Mouse (Mus musculus): Measurements from ENCODE around the gene Noxa1. TPM values are rescaled to one million over a fixed set of nuclear protein-coding genes. Genes with fewer than 3 reads are reported as not detected.

Gene Noxa1
- polyA plus RNA-seq (2015; fragmentation: Nextera tagmentation; extraction: Ambion mirVana) = 0.09 TPM in 1 of 2 replicates, not detected in the other

DNA sequence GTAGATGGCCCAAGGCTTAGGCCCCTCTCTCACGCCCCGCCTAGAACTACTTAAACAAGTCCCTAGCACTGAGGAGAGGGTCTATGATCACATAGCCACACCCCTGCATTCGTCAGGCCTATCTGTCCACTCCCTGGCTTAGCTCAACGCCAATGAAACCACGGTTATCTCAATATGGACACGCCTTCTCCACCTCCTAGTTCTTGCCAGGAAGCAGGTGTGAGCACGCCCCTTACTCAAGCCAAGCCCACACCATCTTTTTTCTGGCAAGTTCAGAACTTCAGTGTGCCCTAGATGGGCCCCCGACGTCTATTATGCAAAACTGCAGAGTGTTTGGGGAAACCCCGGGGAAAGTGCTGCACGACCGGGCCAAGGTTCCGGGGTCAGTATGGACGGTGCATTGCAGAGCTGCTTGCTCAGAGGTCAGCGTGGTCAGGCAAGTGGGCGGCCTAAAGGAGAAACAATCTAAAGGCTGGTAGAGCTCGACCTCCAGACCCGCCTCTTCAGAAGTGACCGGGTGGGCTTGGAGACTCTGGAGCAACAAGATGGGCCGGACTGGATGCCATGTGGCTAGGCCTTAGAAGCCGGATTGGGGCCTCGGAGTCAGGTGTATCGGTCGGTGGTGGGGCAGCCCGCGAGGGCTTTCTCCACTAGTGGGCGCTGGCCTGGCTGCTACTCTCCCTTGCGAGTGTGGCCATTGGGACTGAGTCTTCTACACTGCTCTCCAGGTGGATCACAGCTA, at the start of gene Noxa1:
Gene Noxa1 (minus strand): TSS at position 41 of the 742 bp plus-strand sequence.
- Histone ChIP-seq H3K27me3 (replicated peaks) (peaks cover 61% of the 10 kb centered on the region), H3K4me3 (peak within 1 kb of the TSS; percentile 25), H3K9me3 (no peaks in the 10 kb centered on the region), H3K4me1 (peaks cover 4% of the 10 kb centered on the region; the same call in 1 of the 2 replicates), H3K4me2 (peak within 1 kb of the TSS; percentile 52), H3K9ac (no peak within 1 kb of the TSS), H3K36me3 (no peaks in the 10 kb centered on the region), H3K27ac (replicated peaks) (no peak within 1 kb of the TSS)
- 39% methylated on average over 28 of the region's 28 CpGs for WGBS
- no peak for ATAC-seq (ENCODE audit: extremely low read depth, insufficient number of reproducible peaks, low FRiP score, low TSS enrichment)

DNA sequence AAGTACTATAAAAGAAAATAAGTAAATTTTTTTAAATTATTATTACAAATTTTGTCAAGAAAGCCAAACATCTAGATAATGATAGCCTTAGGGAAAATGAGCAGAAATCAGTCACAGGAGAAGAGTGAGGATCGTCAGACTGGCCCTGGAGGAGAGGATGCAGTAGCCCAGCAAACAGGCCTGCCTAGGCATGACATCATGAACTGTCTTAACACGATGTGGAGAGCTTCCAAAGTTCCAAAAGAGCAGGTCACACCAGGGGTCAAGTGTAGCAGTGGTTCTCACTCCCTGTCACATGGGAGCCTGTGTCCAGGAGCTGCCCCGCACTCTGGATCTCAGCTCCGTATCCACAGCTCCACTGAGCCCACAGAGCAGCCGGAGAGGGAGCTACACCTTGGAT, 47.0 kb upstream of the Noxa1 start:
- Histone ChIP-seq H3K4me1 (peaks cover 4% of the 10 kb centered on the region), H3K9ac (no peak overlapping the region), H3K27me3 (replicated peaks) (no peaks in the 10 kb centered on the region), H3K27ac (replicated peaks) (no peak overlapping the region), H3K9me3 (no peaks in the 10 kb centered on the region), H3K4me2 (no peak overlapping the region), H3K4me3 (no peak overlapping the region), H3K36me3 (no peaks in the 10 kb centered on the region)
- WGBS = 72% methylated on average over 5 of the region's 5 CpGs
- ATAC-seq (ENCODE audit: extremely low read depth, insufficient number of reproducible peaks, low FRiP score, low TSS enrichment) = no peak

- H3K4me1 ChIP-seq = peaks cover 4% of the 10 kb centered on the region
- no peaks in the 10 kb centered on the region for H3K9me3 ChIP-seq
- H3K4me2 ChIP-seq = no peak overlapping the region
- ATAC-seq (ENCODE audit: extremely low read depth, insufficient number of reproducible peaks, low FRiP score, low TSS enrichment) = no peak
- no peaks in the 10 kb centered on the region for H3K36me3 ChIP-seq
- no peaks in the 10 kb centered on the region for H3K27me3 ChIP-seq (replicated peaks)
- H3K27ac ChIP-seq (replicated peaks) = no peak overlapping the region
- H3K9ac ChIP-seq = no peak overlapping the region
- H3K4me3 ChIP-seq = no peak overlapping the region
- 59% methylated on average over 4 of the region's 4 CpGs for WGBS
Observed at GRCm38 (mm10) chr2:25141185-25141584, 46.2 kb upstream of the Noxa1 start.

GRCm38 (mm10) chr2:25137832-25138231, 42.9 kb upstream of the Noxa1 start:
- Histone ChIP-seq H3K9me3 (no peaks in the 10 kb centered on the region), H3K36me3 (no peaks in the 10 kb centered on the region), H3K4me3 (no peak overlapping the region), H3K9ac (no peak overlapping the region), H3K4me2 (no peak overlapping the region), H3K4me1 (no peaks in the 10 kb centered on the region), H3K27me3 (replicated peaks) (no peaks in the 10 kb centered on the region), H3K27ac (replicated peaks) (no peak overlapping the region)
- 37% methylated on average over 6 of the region's 6 CpGs for WGBS
- ATAC-seq (ENCODE audit: extremely low read depth, insufficient number of reproducible peaks, low FRiP score, low TSS enrichment) = no peak

GRCm38 (mm10) chr2:25131601-25132000, 36.7 kb upstream of the Noxa1 start:
- 64% methylated on average over 9 of the region's 9 CpGs for WGBS

GRCm38 (mm10) chr2:25128072-25128471, 33.1 kb upstream of the Noxa1 start:
- peaks cover 42% of the 10 kb centered on the region for H3K4me1 ChIP-seq
- H3K27me3 ChIP-seq (replicated peaks) = no peaks in the 10 kb centered on the region
- no peaks in the 10 kb centered on the region for H3K36me3 ChIP-seq
- WGBS = 33% methylated on average over 11 of the region's 11 CpGs
- peak; percentile 45; the same call in 1 of the 2 replicates for ATAC-seq (ENCODE audit: extremely low read depth, insufficient number of reproducible peaks, low FRiP score, low TSS enrichment)
- H3K4me3 ChIP-seq = no peak overlapping the region
- H3K9me3 ChIP-seq = no peaks in the 10 kb centered on the region
- H3K9ac ChIP-seq = peak overlapping the region; percentile 71
- H3K27ac ChIP-seq (replicated peaks) = peak overlapping the region; percentile 94
- H3K4me2 ChIP-seq = peak overlapping the region; percentile 46

More at GRCm38 (mm10) chr2:25131601-25132000, 36.7 kb upstream of the Noxa1 start:
- no peak overlapping the region for H3K4me3 ChIP-seq
- H3K9ac ChIP-seq = no peak overlapping the region
- H3K27me3 ChIP-seq (replicated peaks) = no peaks in the 10 kb centered on the region
- no peak for ATAC-seq (ENCODE audit: extremely low read depth, insufficient number of reproducible peaks, low FRiP score, low TSS enrichment)
- H3K36me3 ChIP-seq = no peaks in the 10 kb centered on the region
- no peak overlapping the region for H3K27ac ChIP-seq (replicated peaks)
- no peaks in the 10 kb centered on the region for H3K9me3 ChIP-seq
- H3K4me2 ChIP-seq = no peak overlapping the region
- H3K4me1 ChIP-seq = peaks cover 32% of the 10 kb centered on the region

GRCm38 (mm10) chr2:25127206-25127605, 32.3 kb upstream of the Noxa1 start:
- no peaks in the 10 kb centered on the region for H3K36me3 ChIP-seq
- H3K27me3 ChIP-seq (replicated peaks) = no peaks in the 10 kb centered on the region
- peak overlapping the region; percentile 94 for H3K27ac ChIP-seq (replicated peaks)
- H3K9ac ChIP-seq = peak overlapping the region; percentile 71
- ATAC-seq (ENCODE audit: extremely low read depth, insufficient number of reproducible peaks, low FRiP score, low TSS enrichment) = peak; percentile 14; the same call in 1 of the 2 replicates
- H3K4me1 ChIP-seq = peaks cover 42% of the 10 kb centered on the region
- H3K9me3 ChIP-seq = no peaks in the 10 kb centered on the region
- WGBS = 40% methylated on average over 5 of the region's 5 CpGs
- H3K4me2 ChIP-seq = no peak overlapping the region
- no peak overlapping the region for H3K4me3 ChIP-seq

DNA sequence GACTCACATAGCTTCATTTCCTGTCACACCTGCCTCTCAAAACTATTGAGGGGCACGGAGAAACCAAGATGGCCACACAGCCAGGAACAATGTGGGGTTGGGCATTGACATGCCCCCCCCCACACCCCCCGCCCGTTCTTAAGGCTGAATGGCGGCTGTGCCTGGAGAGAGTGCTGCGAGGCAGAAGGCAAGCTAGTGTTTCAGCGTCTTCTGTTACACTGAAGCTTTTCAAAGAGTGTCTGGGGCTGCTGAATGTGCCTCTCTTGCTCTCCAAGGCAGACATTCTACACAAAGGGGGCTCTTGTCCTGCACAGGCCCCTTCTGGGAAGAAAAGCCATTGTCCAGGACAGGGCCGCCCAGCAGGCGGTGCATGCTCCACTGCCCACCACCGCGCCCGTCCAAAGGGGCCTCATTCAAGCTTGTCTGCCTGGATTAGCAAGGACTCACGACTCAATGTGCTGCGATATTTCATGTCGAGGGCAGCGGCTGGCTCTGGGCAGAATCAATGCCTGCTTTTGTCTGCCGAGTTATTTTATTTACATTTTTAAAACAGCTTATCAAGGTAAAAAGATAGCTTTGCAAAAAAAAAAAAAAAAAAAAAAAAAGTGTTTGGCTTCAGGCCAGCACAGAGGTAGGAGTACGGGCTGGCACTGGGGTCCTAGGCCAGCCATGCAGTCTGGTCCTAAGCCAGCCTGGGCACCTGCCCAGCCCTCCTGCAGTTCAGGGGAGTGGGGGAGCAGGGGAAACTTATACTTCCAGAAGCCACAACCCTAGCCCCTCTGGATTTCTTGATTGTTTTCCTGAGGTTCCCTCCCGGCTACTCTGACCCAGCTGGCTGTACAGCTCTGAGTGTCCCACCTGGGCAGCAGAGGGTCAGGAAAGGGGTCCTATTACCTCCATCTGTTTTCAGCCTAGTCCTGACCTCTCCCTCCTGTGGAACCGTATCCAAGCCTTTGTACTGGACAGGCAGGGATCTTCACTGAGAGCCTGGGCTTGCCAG, 31.4 kb upstream of the Noxa1 start:
- Histone ChIP-seq H3K27ac (replicated peaks) (peak overlapping the region; percentile 49), H3K9ac (0 out of 2 replicates have a peak overlapping the region, but pooled peaks have one; percentile 28)
- WGBS = 49% methylated on average over 19 of the region's 19 CpGs

DNA sequence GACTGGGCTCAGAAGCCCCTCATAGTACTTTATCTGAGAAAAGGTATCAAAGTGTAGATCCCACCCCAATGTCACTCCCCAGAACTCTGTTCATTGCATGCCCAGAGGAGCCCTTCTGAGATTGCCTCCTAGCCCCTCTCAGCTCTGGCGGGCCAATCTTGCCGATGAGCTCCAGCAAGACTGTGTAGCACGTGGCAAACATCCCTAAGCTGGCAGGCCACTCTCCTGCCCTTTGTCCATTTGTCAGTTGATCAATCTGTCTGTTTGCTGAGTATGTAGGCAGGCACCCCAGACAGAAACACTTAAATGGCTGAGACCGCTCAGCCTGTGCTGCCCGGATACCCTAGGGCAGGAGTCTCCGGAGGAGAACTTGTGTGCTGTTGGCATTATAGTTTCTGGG, 30.2 kb upstream of the Noxa1 start:
- H3K4me2 ChIP-seq = no peak overlapping the region

More for the DNA sequence above, 31.4 kb upstream of the Noxa1 start:
- Histone ChIP-seq H3K9me3 (no peaks in the 10 kb centered on the region), H3K4me2 (no peak overlapping the region), H3K4me1 (peaks cover 39% of the 10 kb centered on the region), H3K4me3 (no peak overlapping the region), H3K27me3 (replicated peaks) (no peaks in the 10 kb centered on the region), H3K36me3 (no peaks in the 10 kb centered on the region)
- ATAC-seq (ENCODE audit: extremely low read depth, insufficient number of reproducible peaks, low FRiP score, low TSS enrichment) = no peak

GRCm38 (mm10) chr2:25124411-25124810, 29.5 kb upstream of the Noxa1 start:
- Histone ChIP-seq H3K4me1 (peaks cover 38% of the 10 kb centered on the region), H3K36me3 (no peaks in the 10 kb centered on the region), H3K27me3 (replicated peaks) (no peaks in the 10 kb centered on the region), H3K9ac (no peak overlapping the region), H3K9me3 (no peaks in the 10 kb centered on the region), H3K4me2 (no peak overlapping the region), H3K27ac (replicated peaks) (no peak overlapping the region), H3K4me3 (no peak overlapping the region)
- 55% methylated on average over 3 of the region's 3 CpGs for WGBS
- no peak for ATAC-seq (ENCODE audit: extremely low read depth, insufficient number of reproducible peaks, low FRiP score, low TSS enrichment)

More for the DNA sequence above, 30.2 kb upstream of the Noxa1 start:
- Histone ChIP-seq H3K27me3 (replicated peaks) (no peaks in the 10 kb centered on the region), H3K4me1 (peaks cover 39% of the 10 kb centered on the region), H3K27ac (replicated peaks) (no peak overlapping the region), H3K9ac (no peak overlapping the region), H3K36me3 (no peaks in the 10 kb centered on the region), H3K9me3 (no peaks in the 10 kb centered on the region), H3K4me3 (no peak overlapping the region)
- ATAC-seq (ENCODE audit: extremely low read depth, insufficient number of reproducible peaks, low FRiP score, low TSS enrichment) = no peak
- WGBS = 87% methylated on average over 6 of the region's 6 CpGs

- H3K4me1 ChIP-seq = peaks cover 29% of the 10 kb centered on the region
- WGBS = 67% methylated on average over 5 of the region's 5 CpGs
- H3K9me3 ChIP-seq = no peaks in the 10 kb centered on the region
- ATAC-seq (ENCODE audit: extremely low read depth, insufficient number of reproducible peaks, low FRiP score, low TSS enrichment) = no peak
- no peak overlapping the region for H3K9ac ChIP-seq
- no peak overlapping the region for H3K4me2 ChIP-seq
- H3K27ac ChIP-seq (replicated peaks) = no peak overlapping the region
- H3K36me3 ChIP-seq = no peaks in the 10 kb centered on the region
- H3K4me3 ChIP-seq = no peak overlapping the region
- H3K27me3 ChIP-seq (replicated peaks) = no peaks in the 10 kb centered on the region
Observed at GRCm38 (mm10) chr2:25123527-25123926, 28.6 kb upstream of the Noxa1 start.
